Mouse (Mus musculus) CH12.LX (cell line): Measurements from ENCODE around the gene Pgp. TPM values are rescaled to one million over a fixed set of nuclear protein-coding genes. Genes with fewer than 3 reads are reported as not detected.

Experiments used
- DNase-seq: peaks from one replicate; pipeline ENCODE4 v3.0.0-alpha.2; 2013; ENCODE audit errors: extremely low read depth
- H3K27ac ChIP-seq: 2 replicates; pipeline ENCODE4 v1.5.1; 2012; ENCODE audit warnings: low read depth, mild to moderate bottlenecking, control low read depth, moderate library complexity; ENCODE audit not compliant: insufficient read depth
- H3K27me3 ChIP-seq: replicated peaks from 2 replicates; pipeline ENCODE3; 2012; ENCODE audit warnings: inconsistent platforms
- H3K36me3 ChIP-seq, 2 experiments: replicated peaks in 1 of 2; 2 replicates each; pipeline versions ENCODE3 to v1.6.1; 2012; ENCODE audit warnings: inconsistent platforms in 1 of 2, low read length in 1 of 2, mild to moderate bottlenecking in 1 of 2, mixed read lengths in 1 of 2, moderate library complexity in 1 of 2; ENCODE audit not compliant: control insufficient read depth in 1 of 2, insufficient read depth in 1 of 2
- H3K4me1 ChIP-seq, 2 experiments: 2 replicates each; pipeline ENCODE4 v1.6.1; 2012; ENCODE audit warnings: inconsistent platforms in 1 of 2, moderate library complexity in 1 of 2; ENCODE audit not compliant: insufficient read depth in 2 of 2, control insufficient read depth in 1 of 2
- H3K4me2 ChIP-seq: 2 replicates; pipeline ENCODE4 v1.6.1; 2012; ENCODE audit warnings: low read depth, mild to moderate bottlenecking, control low read depth; ENCODE audit not compliant: poor library complexity, insufficient read depth, severe bottlenecking
- H3K4me3 ChIP-seq, 3 experiments: fragments of 150-350 bp in 1 of 3; sonication (generic) in 1 of 3; replicated peaks in 1 of 3; 2 replicates each; pipeline versions ENCODE3 to v1.5.1; 2011 to 2012; ENCODE audit warnings: low read depth in 2 of 3, low read length in 2 of 3, mild to moderate bottlenecking in 2 of 3, moderate library complexity in 2 of 3, control low read depth in 1 of 3, improper control_type of control experiment in 1 of 3, inconsistent platforms in 1 of 3, mixed read lengths in 1 of 3; ENCODE audit not compliant: poor library complexity in 1 of 3
- H3K79me2 ChIP-seq: replicated peaks from 2 replicates; pipeline ENCODE4 v1.6.1; 2012; ENCODE audit warnings: mild to moderate bottlenecking, moderate library complexity; ENCODE audit not compliant: control insufficient read depth, poor library complexity, insufficient read depth, severe bottlenecking; ENCODE audit errors: extremely low read depth
- H3K9ac ChIP-seq: 2 replicates; pipeline ENCODE4 v1.6.1; 2012; ENCODE audit warnings: low read depth, mild to moderate bottlenecking, control low read depth, moderate library complexity; ENCODE audit not compliant: insufficient read depth
- H3K9me3 ChIP-seq: replicated peaks from 2 replicates; pipeline ENCODE3; 2012; ENCODE audit warnings: low read length, inconsistent platforms, mixed read lengths
- CTCF ChIP-seq, 2 experiments: IDR thresholded peaks in 1 of 2; conservative IDR thresholded peaks in 1 of 2; 2 replicates each; pipeline ENCODE4 v1.5.1; 2011 to 2012; ENCODE audit warnings: low read depth in 2 of 2, low read length in 2 of 2, improper control_type of control experiment in 1 of 2, inconsistent platforms in 1 of 2, mild to moderate bottlenecking in 1 of 2, moderate library complexity in 1 of 2
- ELF1 ChIP-seq: IDR thresholded peaks from 2 replicates; pipeline ENCODE4 v1.6.1; 2014; ENCODE audit warnings: low read depth, mild to moderate bottlenecking, inconsistent platforms, low read length, improper control_type of control experiment
- HCFC1 ChIP-seq: IDR thresholded peaks from 2 replicates; pipeline ENCODE4 v1.6.1; 2012; ENCODE audit warnings: low read depth, mild to moderate bottlenecking, inconsistent platforms, low read length, improper control_type of control experiment
- IRF4 ChIP-seq: IDR thresholded peaks from 2 replicates; pipeline ENCODE4 v1.6.1; 2014; ENCODE audit warnings: low read depth, mild to moderate bottlenecking, inconsistent platforms, low read length, improper control_type of control experiment
- KAT2A ChIP-seq: IDR thresholded peaks from 2 replicates; pipeline ENCODE4 v1.6.1; 2012; ENCODE audit warnings: low read length, improper control_type of control experiment, inconsistent platforms; ENCODE audit not compliant: insufficient replicate concordance
- MYC ChIP-seq: IDR thresholded peaks from 2 replicates; pipeline ENCODE4 v1.6.1; 2011; ENCODE audit warnings: low read depth, mild to moderate bottlenecking, improper control_type of control experiment, low read length
- PAX5 ChIP-seq: IDR thresholded peaks from 2 replicates; pipeline ENCODE4 v1.6.1; 2012; ENCODE audit warnings: low read length, inconsistent platforms, mixed read lengths
- RCOR1 ChIP-seq: conservative IDR thresholded peaks from 2 replicates; pipeline ENCODE4 v1.6.1; 2012; ENCODE audit warnings: low read depth, mild to moderate bottlenecking, inconsistent platforms, low read length, improper control_type of control experiment
- SIN3A ChIP-seq: IDR thresholded peaks from 2 replicates; pipeline ENCODE4 v1.6.1; 2012; ENCODE audit warnings: low read length, improper control_type of control experiment, inconsistent platforms
- TBP ChIP-seq: conservative IDR thresholded peaks from 2 replicates; pipeline ENCODE4 v1.6.1; 2011; ENCODE audit warnings: low read depth, low read length, improper control_type of control experiment
- ZC3H11A ChIP-seq: IDR thresholded peaks from 2 replicates; pipeline ENCODE4 v1.6.1; 2012; ENCODE audit warnings: low read depth, mild to moderate bottlenecking, inconsistent platforms, low read length, improper control_type of control experiment
- ZKSCAN1 ChIP-seq: IDR thresholded peaks from 2 replicates; pipeline ENCODE4 v1.6.1; 2012; ENCODE audit warnings: low read depth, inconsistent platforms, low read length, improper control_type of control experiment, borderline replicate concordance
- ZNF384 ChIP-seq: IDR thresholded peaks from 2 replicates; pipeline ENCODE4 v1.6.1; 2012; ENCODE audit warnings: low read depth, low read length, improper control_type of control experiment, inconsistent platforms
- dilution Hi-C: fragments of 300-500 bp; cut with MboI; formaldehyde crosslinking; loops from 2 replicates; pipeline ENCODE4 v1.14.3; 2020; ENCODE audit warnings: low sequenced_read_pairs; ENCODE audit not compliant: extremely low pct_unique_long_range_greater_than_20kb, extremely low pct_ligation_motif_present
- in situ Hi-C: fragments of 300-500 bp; cut with MboI; formaldehyde crosslinking; loops from 3 replicates; pipeline ENCODE4 v1.14.3; 2019; ENCODE audit warnings: low sequenced_read_pairs, low pct_ligation_motif_present, low pct_unique_long_range_greater_than_20kb, mixed read lengths
- polyA plus RNA-seq: library from polyadenylated mRNA; unstranded; fragments of >175 nt; gene quantifications from 2 replicates; pipeline ENCODE4 v1.2.1, GENCODE M21; 2012; ENCODE audit warnings: low read depth; ENCODE audit not compliant: insufficient read length
- total RNA-seq, 2 experiments: library from RNA; depleted of rRNA; stranded (reverse); fragments of 300-350 nt in 1 of 2; fragments of >200 nt in 1 of 2; gene quantifications; 2 replicates each; pipeline ENCODE4 v1.2.3; 2012 to 2014

Pgp gene
- total and polyA plus RNA-seq, 3 experiments = 14.2 to 41.8 (median 41.6) TPM

DNA sequence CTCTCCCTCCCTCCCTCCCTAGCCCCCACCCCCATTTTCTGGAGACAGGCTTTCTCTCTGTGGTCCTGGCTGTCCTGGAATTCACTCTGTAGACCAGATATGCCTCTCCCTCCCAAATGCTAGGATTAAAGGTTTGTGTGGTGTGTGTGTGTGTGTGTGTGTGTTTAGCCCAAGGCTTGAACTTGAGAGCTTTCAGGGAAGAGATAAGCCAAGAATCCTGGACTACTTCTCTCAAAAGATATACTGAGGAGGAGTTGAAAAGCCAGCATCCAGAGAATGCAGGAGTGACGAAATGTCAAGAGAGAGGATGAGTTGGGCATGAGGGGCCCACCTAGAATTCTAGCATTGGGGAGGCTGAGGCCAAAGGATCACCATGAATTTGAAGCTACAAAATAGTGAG lies 7.3 kb upstream of the Pgp start:
- H3K27ac ChIP-seq = no peak overlapping the region
- no peak overlapping the region for H3K4me3 ChIP-seq
- H3K27me3 ChIP-seq = no peaks in the 10 kb centered on the region
- H3K4me1 ChIP-seq = peaks cover 4 to 7% of the 10 kb centered on the region in 2 experiments; a peak in 2 of 4 replicates
- in situ Hi-C loops (no loop called here), dilution Hi-C loops (no loop called here)
- H3K9ac ChIP-seq = no peak overlapping the region
- H3K36me3 ChIP-seq = peaks cover 3 to 18% of the 10 kb centered on the region in 2 experiments
- H3K4me2 ChIP-seq = no peak overlapping the region
- H3K79me2 ChIP-seq = no peaks in the 10 kb centered on the region
- no peaks in the 10 kb centered on the region for H3K9me3 ChIP-seq
- TF ChIP-seq HCFC1 (no peak), SIN3A (no peak), CTCF (conservative IDR thresholded peaks at IDR 0.05 in 1 of 2, IDR thresholded peaks at IDR 0.05 in 1 of 2; ENCODE audit: low read depth in 2 of 2, low read length in 2 of 2) (no peak), PAX5 (no peak), ZKSCAN1 (no peak), ELF1 (no peak), IRF4 (no peak), MYC (no peak), TBP (no peak), RCOR1 (no peak), ZNF384 (no peak), KAT2A (no peak)
- no peak for DNase-seq

DNA sequence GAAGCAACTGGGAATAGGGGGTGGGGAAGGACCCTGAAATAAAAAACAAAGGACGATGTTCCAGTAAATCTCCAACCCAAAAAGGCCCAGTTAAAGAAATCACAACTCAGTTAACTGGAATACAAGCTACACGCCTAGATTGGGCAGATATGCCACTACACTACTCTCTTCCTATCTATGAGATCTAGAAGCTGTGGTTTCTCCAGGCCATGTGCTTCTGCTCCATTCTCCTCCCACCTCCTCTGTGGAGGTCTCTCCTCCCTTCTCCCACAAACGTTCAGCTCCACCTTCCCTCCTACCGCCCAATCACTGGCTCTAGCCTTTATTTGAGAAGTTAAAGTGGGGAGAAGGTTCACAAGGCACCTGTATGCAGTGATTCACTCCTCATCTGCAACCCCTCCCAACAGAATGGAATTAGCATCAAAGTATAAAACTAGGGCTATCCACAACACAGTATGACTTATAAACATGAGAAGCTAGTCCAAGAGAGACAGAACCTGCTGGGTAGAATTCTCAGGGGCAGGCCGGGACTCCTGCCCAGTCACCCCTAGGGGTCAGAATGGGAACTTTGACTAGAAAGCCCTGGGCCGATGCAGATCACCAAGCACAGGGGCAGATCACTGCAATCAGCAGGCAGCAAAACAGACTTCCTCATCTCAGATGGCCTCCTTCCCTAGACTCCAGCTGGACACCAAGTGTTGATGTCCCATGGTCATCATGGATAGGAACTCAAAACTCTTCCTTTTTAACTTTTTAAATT lies 6.6 kb upstream of the Pgp start:
- H3K4me2 ChIP-seq = no peak overlapping the region
- no peaks in the 10 kb centered on the region for H3K27me3 ChIP-seq
- no peak overlapping the region for H3K9ac ChIP-seq
- peaks cover 3 to 18% of the 10 kb centered on the region in 2 experiments for H3K36me3 ChIP-seq
- H3K4me1 ChIP-seq = peaks cover 6 to 7% of the 10 kb centered on the region in 2 experiments; a peak in 2 of 4 replicates
- no peak overlapping the region for H3K27ac ChIP-seq
- no peaks in the 10 kb centered on the region for H3K79me2 ChIP-seq
- no peak for TF ChIP-seq ZC3H11A
- TF ChIP-seq CTCF (conservative IDR thresholded peaks at IDR 0.05 in 1 of 2, IDR thresholded peaks at IDR 0.05 in 1 of 2; ENCODE audit: low read depth in 2 of 2, low read length in 2 of 2) = peak in 1 of 2 experiments; percentile 37; a peak in 3 of 4 replicates
- dilution Hi-C loops = no loop called here
- in situ Hi-C loops = no loop called here
- no peaks in the 10 kb centered on the region for H3K9me3 ChIP-seq
- no peak overlapping the region for H3K4me3 ChIP-seq
- DNase-seq = no peak
